Mouse (Mus musculus): ENCODE measurements around the gene Galnt2.

- TF ChIP-seq CTCF (IDR thresholded peaks at IDR 0.05; ENCODE audit: low read depth, low read length) (no peak), POLR2A (IDR thresholded peaks at IDR 0.05; ENCODE audit: insufficient read depth, low read length) (no peak), EP300 (IDR thresholded peaks at IDR 0.05; ENCODE audit: insufficient read depth, low read depth, low read length) (no peak)
Observed at GRCm38 (mm10) chr8:124307700-124308099, 76.5 kb downstream of the Galnt2 start.

All from ES-Bruce4 (cell line).